Mouse (Mus musculus): ENCODE results near the gene B3galnt2. TPM values are rescaled to one million over a fixed set of nuclear protein-coding genes. Genes with fewer than 3 reads are reported as not detected.

The B3galnt2 gene
- 16.4 and 20.2 TPM in 2 replicates for polyA plus RNA-seq (2014; fragmentation: Nextera tagmentation; extraction: Ambion mirVana)

DNA sequence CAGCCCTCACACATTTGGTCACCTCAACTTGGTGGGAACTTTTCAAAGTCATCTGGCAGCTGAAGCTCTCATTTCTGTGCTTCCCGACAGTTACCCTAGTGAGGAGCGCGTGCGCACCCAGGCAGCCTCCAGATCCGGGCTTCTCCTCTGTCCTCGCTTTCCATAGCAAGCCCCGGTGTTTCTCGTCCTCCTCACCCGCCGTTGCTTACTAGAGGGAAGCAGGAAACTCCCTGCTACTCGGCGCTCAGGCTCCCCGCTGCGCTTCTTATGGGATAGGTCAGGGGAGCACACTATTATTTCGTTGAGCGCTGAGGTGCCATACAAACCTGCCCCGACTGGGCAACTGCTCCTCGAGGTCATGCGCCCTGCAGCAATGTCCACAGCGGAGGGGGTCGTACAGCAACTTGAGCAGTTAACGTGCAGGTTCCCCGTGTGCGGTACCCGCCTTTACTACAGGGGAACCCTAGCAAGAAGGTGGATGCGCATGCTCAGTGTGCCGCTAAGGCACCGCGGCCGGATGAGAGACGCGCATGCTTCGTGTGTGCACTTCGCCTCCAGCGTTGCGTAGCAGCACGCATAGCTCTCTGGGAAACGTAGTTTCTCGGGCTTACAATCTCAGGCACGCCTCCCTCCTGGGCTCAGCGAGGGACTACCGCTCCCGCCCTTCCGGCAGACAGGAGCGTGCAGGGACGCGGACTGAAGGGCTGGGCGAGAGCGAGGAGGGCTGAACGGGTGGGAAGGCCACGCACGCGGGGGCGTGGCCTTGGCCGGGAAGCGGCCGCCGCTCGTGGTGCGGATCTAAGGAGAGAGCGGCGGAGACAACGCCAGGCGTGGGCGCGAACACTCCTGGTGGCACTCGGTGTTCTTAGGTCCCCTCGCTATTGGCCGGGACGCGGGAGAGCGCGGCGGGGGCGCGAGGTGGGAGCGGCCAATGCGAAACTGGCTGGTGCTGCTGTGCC, at the start of gene B3galnt2:
Gene B3galnt2 (plus strand): TSS at position 596 of the 959 bp plus-strand sequence.
- Histone ChIP-seq H3K4me2 (ENCODE audit: low read length) (peak within 1 kb of the TSS; percentile 70), H3K27ac (ENCODE audit: low read depth, low read length) (peak within 1 kb of the TSS; percentile 40), H3K9me3 (replicated peaks; ENCODE audit: control insufficient read depth, low read length) (no peaks in the 10 kb centered on the region), H3K9ac (ENCODE audit: low read length) (peak within 1 kb of the TSS; percentile 85), H3K4me1 (ENCODE audit: control insufficient read depth, insufficient read depth, low read length) (peaks cover 8% of the 10 kb centered on the region), H3K36me3 (ENCODE audit: control insufficient read depth, insufficient read depth, low read length) (no peaks in the 10 kb centered on the region), H3K27me3 (replicated peaks; ENCODE audit: control insufficient read depth, insufficient read depth, low read length) (no peaks in the 10 kb centered on the region), H3K4me3 (ENCODE audit: low read depth, low read length) (peak within 1 kb of the TSS; percentile 89)
- whole genome bisulfite sequencing = under 1% methylated on average over 71 of the region's 78 CpGs
- ATAC-seq = peak; percentile 99
- peak; percentile 100 for DNase-seq (ENCODE audit: low spot score)

DNA sequence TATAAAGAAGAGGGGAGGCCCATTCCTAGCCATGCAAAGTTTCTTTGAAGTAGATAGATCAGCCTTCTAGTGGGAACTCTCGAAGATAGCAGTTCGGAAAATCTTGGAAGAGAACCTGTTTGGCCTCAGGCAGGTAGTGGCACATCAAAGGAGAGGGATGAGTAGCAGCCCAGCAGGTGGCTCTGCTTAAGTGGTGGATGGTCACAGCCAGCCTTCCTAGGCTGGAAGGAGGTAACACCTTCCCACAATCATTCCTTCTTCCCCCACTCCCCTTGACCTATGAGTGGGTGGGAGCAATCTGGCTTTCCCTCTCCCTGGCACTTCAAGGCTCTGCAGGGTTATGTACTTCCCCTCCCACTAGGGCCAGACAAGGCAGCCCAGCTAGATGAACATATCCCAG, 42.9 kb upstream of the B3galnt2 start:
- no peaks in the 10 kb centered on the region for H3K9me3 ChIP-seq (replicated peaks; ENCODE audit: control insufficient read depth, low read length)
- DNase-seq (ENCODE audit: low spot score) (no peak), ATAC-seq (no peak)
- WGBS = 80% methylated on average over 2 of the region's 2 CpGs
- H3K9ac ChIP-seq (ENCODE audit: low read length) = no peak overlapping the region
- no peak overlapping the region for H3K4me3 ChIP-seq (ENCODE audit: low read depth, low read length)
- no peaks in the 10 kb centered on the region for H3K27me3 ChIP-seq (replicated peaks; ENCODE audit: control insufficient read depth, insufficient read depth, low read length)
- no peaks in the 10 kb centered on the region for H3K4me1 ChIP-seq (ENCODE audit: control insufficient read depth, insufficient read depth, low read length)
- H3K36me3 ChIP-seq (ENCODE audit: control insufficient read depth, insufficient read depth, low read length) = no peaks in the 10 kb centered on the region
- H3K27ac ChIP-seq (ENCODE audit: low read depth, low read length) = no peak overlapping the region
- no peak overlapping the region for H3K4me2 ChIP-seq (ENCODE audit: low read length)

- Histone ChIP-seq H3K9me3 (replicated peaks; ENCODE audit: control insufficient read depth, low read length) (no peaks in the 10 kb centered on the region), H3K4me3 (ENCODE audit: low read depth, low read length) (no peak overlapping the region), H3K27ac (ENCODE audit: low read depth, low read length) (no peak overlapping the region), H3K4me2 (ENCODE audit: low read length) (no peak overlapping the region), H3K36me3 (ENCODE audit: control insufficient read depth, insufficient read depth, low read length) (no peaks in the 10 kb centered on the region), H3K9ac (ENCODE audit: low read length) (no peak overlapping the region), H3K27me3 (replicated peaks; ENCODE audit: control insufficient read depth, insufficient read depth, low read length) (no peaks in the 10 kb centered on the region), H3K4me1 (ENCODE audit: control insufficient read depth, insufficient read depth, low read length) (no peaks in the 10 kb centered on the region)
- 91% methylated on average over 3 of the region's 3 CpGs for WGBS
- ATAC-seq = no peak
- no peak for DNase-seq (ENCODE audit: low spot score)
These were observed 34.9 kb upstream of the B3galnt2 start for GRCm38 (mm10) chr13:13919396-13919795.

- Histone ChIP-seq H3K4me3 (ENCODE audit: low read depth, low read length) (no peak overlapping the region), H3K4me1 (ENCODE audit: control insufficient read depth, insufficient read depth, low read length) (no peaks in the 10 kb centered on the region), H3K27me3 (replicated peaks; ENCODE audit: control insufficient read depth, insufficient read depth, low read length) (no peaks in the 10 kb centered on the region), H3K9ac (ENCODE audit: low read length) (no peak overlapping the region), H3K36me3 (ENCODE audit: control insufficient read depth, insufficient read depth, low read length) (no peaks in the 10 kb centered on the region), H3K9me3 (replicated peaks; ENCODE audit: control insufficient read depth, low read length) (no peaks in the 10 kb centered on the region), H3K27ac (ENCODE audit: low read depth, low read length) (no peak overlapping the region), H3K4me2 (ENCODE audit: low read length) (no peak overlapping the region)
- ATAC-seq = no peak
- no peak for DNase-seq (ENCODE audit: low spot score)
These were observed 31.7 kb upstream of the B3galnt2 start for GRCm38 (mm10) chr13:13922526-13922925.

- 79% methylated on average over 2 of the region's 2 CpGs for WGBS
- Histone ChIP-seq H3K4me3 (ENCODE audit: low read depth, low read length) (no peak overlapping the region), H3K4me1 (ENCODE audit: control insufficient read depth, insufficient read depth, low read length) (no peaks in the 10 kb centered on the region), H3K9ac (ENCODE audit: low read length) (no peak overlapping the region), H3K4me2 (ENCODE audit: low read length) (no peak overlapping the region), H3K9me3 (replicated peaks; ENCODE audit: control insufficient read depth, low read length) (no peaks in the 10 kb centered on the region), H3K36me3 (ENCODE audit: control insufficient read depth, insufficient read depth, low read length) (no peaks in the 10 kb centered on the region), H3K27ac (ENCODE audit: low read depth, low read length) (no peak overlapping the region), H3K27me3 (replicated peaks; ENCODE audit: control insufficient read depth, insufficient read depth, low read length) (no peaks in the 10 kb centered on the region)
- ATAC-seq (no peak), DNase-seq (ENCODE audit: low spot score) (no peak)
These were observed 24.3 kb upstream of the B3galnt2 start for GRCm38 (mm10) chr13:13929982-13930381.

- under 1% methylated on average over 27 of the region's 29 CpGs for WGBS
- H3K27me3 ChIP-seq (replicated peaks; ENCODE audit: control insufficient read depth, insufficient read depth, low read length) = no peaks in the 10 kb centered on the region
- peak overlapping the region; percentile 66 for H3K4me2 ChIP-seq (ENCODE audit: low read length)
- peak overlapping the region; percentile 40; the same call in 1 of the 2 replicates for H3K27ac ChIP-seq (ENCODE audit: low read depth, low read length)
- H3K4me1 ChIP-seq (ENCODE audit: control insufficient read depth, insufficient read depth, low read length) = peaks cover 8% of the 10 kb centered on the region
- DNase-seq (ENCODE audit: low spot score) (peak; percentile 34), ATAC-seq (no peak)
- no peaks in the 10 kb centered on the region for H3K9me3 ChIP-seq (replicated peaks; ENCODE audit: control insufficient read depth, low read length)
- H3K9ac ChIP-seq (ENCODE audit: low read length) = peak overlapping the region; percentile 85
- H3K4me3 ChIP-seq (ENCODE audit: low read depth, low read length) = peak overlapping the region; percentile 89
- H3K36me3 ChIP-seq (ENCODE audit: control insufficient read depth, insufficient read depth, low read length) = no peaks in the 10 kb centered on the region
These were observed 662 bp downstream of the B3galnt2 start for GRCm38 (mm10) chr13:13954931-13955330.

- ATAC-seq = no peak
These were observed 2.4 kb downstream of the B3galnt2 start for GRCm38 (mm10) chr13:13956686-13957085.

DNA sequence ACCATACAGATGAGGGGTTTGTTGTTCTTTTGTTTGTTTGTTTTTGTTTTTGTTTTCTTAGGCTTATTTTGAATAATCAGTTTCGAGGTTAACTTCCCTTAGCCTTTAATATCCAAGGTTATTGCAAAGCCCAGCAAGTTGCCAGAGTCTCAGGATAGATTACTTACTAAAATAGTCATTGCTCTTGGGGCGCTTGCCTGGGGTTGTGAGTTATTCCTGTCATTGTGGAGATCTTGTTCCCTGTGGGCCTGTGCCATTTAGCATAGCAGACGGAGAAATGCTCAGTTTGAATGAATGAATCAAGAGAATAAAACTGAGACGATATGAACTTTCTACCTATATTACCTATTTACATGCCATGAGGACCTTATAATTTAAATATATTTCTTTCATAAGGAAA, 5.9 kb downstream of the B3galnt2 start:
- DNase-seq (ENCODE audit: low spot score) = no peak
- no peak overlapping the region for H3K27ac ChIP-seq (ENCODE audit: low read depth, low read length)
- WGBS = 93% methylated on average over 4 of the region's 4 CpGs

More at GRCm38 (mm10) chr13:13956686-13957085, 2.4 kb downstream of the B3galnt2 start:
- Histone ChIP-seq H3K4me1 (ENCODE audit: control insufficient read depth, insufficient read depth, low read length) (peaks cover 8% of the 10 kb centered on the region), H3K27ac (ENCODE audit: low read depth, low read length) (no peak overlapping the region), H3K9ac (ENCODE audit: low read length) (no peak overlapping the region), H3K4me3 (ENCODE audit: low read depth, low read length) (no peak overlapping the region), H3K36me3 (ENCODE audit: control insufficient read depth, insufficient read depth, low read length) (0 out of 2 replicates have a peak, but pooled peaks cover 2% of the 10 kb centered on the region), H3K9me3 (replicated peaks; ENCODE audit: control insufficient read depth, low read length) (no peaks in the 10 kb centered on the region), H3K27me3 (replicated peaks; ENCODE audit: control insufficient read depth, insufficient read depth, low read length) (no peaks in the 10 kb centered on the region), H3K4me2 (ENCODE audit: low read length) (no peak overlapping the region)
- DNase-seq (ENCODE audit: low spot score) = no peak
- WGBS = 83% methylated on average over 4 of the region's 4 CpGs

DNA sequence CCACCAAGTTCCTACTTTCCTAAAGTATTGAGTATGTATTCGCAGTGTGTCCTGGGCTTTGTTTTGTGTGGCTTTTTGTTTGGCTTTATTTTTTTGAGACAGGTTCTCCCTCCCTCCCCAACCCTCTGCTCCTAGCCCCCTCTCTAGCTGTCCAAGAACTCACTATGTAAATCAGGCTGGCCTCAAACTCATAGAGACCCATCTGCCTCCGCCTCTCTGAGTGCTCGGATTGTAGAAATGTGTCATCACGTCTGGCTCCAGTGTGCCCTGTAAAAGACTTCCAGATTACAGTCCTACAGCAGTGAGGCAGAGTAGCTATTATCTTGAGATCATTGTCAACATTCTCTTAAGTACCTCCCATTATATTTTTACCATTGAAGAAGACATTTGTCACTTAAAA, 6.8 kb downstream of the B3galnt2 start:
- ATAC-seq (no peak), DNase-seq (ENCODE audit: low spot score) (no peak)
- H3K4me3 ChIP-seq (ENCODE audit: low read depth, low read length) = no peak overlapping the region
- H3K27me3 ChIP-seq (replicated peaks; ENCODE audit: control insufficient read depth, insufficient read depth, low read length) = no peaks in the 10 kb centered on the region
- H3K9ac ChIP-seq (ENCODE audit: low read length) = no peak overlapping the region
- H3K27ac ChIP-seq (ENCODE audit: low read depth, low read length) = no peak overlapping the region
- H3K9me3 ChIP-seq (replicated peaks; ENCODE audit: control insufficient read depth, low read length) = no peaks in the 10 kb centered on the region
- WGBS = 88% methylated on average over 4 of the region's 4 CpGs
- 0 out of 2 replicates have a peak, but pooled peaks cover 2% of the 10 kb centered on the region for H3K36me3 ChIP-seq (ENCODE audit: control insufficient read depth, insufficient read depth, low read length)
- no peak overlapping the region for H3K4me2 ChIP-seq (ENCODE audit: low read length)
- H3K4me1 ChIP-seq (ENCODE audit: control insufficient read depth, insufficient read depth, low read length) = peaks cover under 1% of the 10 kb centered on the region; the same call in 1 of the 2 replicates

More for the DNA sequence above, 5.9 kb downstream of the B3galnt2 start:
- no peak overlapping the region for H3K4me2 ChIP-seq (ENCODE audit: low read length)
- H3K36me3 ChIP-seq (ENCODE audit: control insufficient read depth, insufficient read depth, low read length) = 0 out of 2 replicates have a peak, but pooled peaks cover 2% of the 10 kb centered on the region
- H3K4me3 ChIP-seq (ENCODE audit: low read depth, low read length) = no peak overlapping the region
- ATAC-seq = no peak
- no peak overlapping the region for H3K9ac ChIP-seq (ENCODE audit: low read length)
- peaks cover 7% of the 10 kb centered on the region for H3K4me1 ChIP-seq (ENCODE audit: control insufficient read depth, insufficient read depth, low read length)
- H3K27me3 ChIP-seq (replicated peaks; ENCODE audit: control insufficient read depth, insufficient read depth, low read length) = no peaks in the 10 kb centered on the region
- H3K9me3 ChIP-seq (replicated peaks; ENCODE audit: control insufficient read depth, low read length) = no peaks in the 10 kb centered on the region
